Mouse (Mus musculus) macrophage (primary cell): ENCODE data around the gene Zfp687. TPM values are rescaled to one million over a fixed set of nuclear protein-coding genes. Genes with fewer than 3 reads are reported as not detected.
A peak's percentile ranks its signal among the peaks of the same experiment; 100 is the strongest.
"Not testable (repeated sequence)": the region's sequence is repeated elsewhere in the genome, so short reads cannot be mapped to it uniquely, and the experiment has no call there.

Source experiments
- H3K27ac ChIP-seq: fragments of 350-480 bp; formaldehyde crosslinking; 2 replicates; pipeline ENCODE4 v1.9.0; 2021
- H3K36me3 ChIP-seq: fragments of 350-480 bp; formaldehyde crosslinking; 2 replicates; pipeline ENCODE4 v1.9.0; 2021; ENCODE audit errors: inconsistent target
- H3K4me3 ChIP-seq: fragments of 350-480 bp; formaldehyde crosslinking; 2 replicates; pipeline ENCODE4 v1.9.0; 2021; ENCODE audit errors: inconsistent target
- H3K79me2 ChIP-seq: fragments of 350-480 bp; formaldehyde crosslinking; 2 replicates; pipeline ENCODE4 v1.9.0; 2021; ENCODE audit errors: inconsistent target
- WGBS: methylation state at CpG from one replicate; pipeline ENCODE4 v1.1.7; 2026; ENCODE audit warnings: inconsistent platforms; ENCODE audit not compliant: missing documents; 5-methylcytosine and 5-hydroxymethylcytosine counted together
- polyA plus RNA-seq: library from polyadenylated mRNA; stranded (reverse); fragments of 250-400 nt; gene quantifications from 3 replicates; pipeline ENCODE4 v1.2.4, GENCODE M21; 2018; ENCODE audit warnings: inconsistent platforms

Gene Zfp687
- polyA plus RNA-seq, 1 experiment from 2014 or later = 8.9 TPM

- H3K36me3 ChIP-seq = peaks cover 31% of the 10 kb centered on the region
- H3K27ac ChIP-seq, H3K4me3 ChIP-seq, H3K79me2 ChIP-seq: not testable (repeated sequence)
- 100% methylated on average over 2 of the region's 3 CpGs for WGBS
These were observed 14.1 kb upstream of the Zfp687 start for GRCm38 (mm10) chr3:95029291-95029827.

DNA sequence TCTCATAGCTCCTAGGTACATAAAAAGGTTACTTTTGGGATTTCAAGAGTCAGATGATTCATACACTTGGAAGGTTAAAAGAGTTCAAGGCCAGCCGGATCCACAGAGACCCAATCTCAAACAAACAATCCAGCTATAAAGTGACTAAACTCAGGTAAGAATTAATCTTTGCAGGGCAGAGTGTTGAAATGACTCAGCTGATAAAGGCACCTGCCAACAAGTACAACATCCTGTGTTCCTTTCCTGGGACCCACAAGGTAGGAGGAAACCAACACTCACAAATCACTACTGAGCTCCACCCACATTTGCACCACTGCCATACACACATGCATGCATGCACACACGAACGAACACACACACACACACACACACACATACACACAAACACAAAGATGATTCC lies 13.4 kb upstream of the Zfp687 start:
- WGBS = 60% methylated on average over 3 of the region's 3 CpGs
- H3K36me3 ChIP-seq = peaks cover 23% of the 10 kb centered on the region
- no peaks in the 10 kb centered on the region for H3K79me2 ChIP-seq
- no peak overlapping the region for H3K27ac ChIP-seq
- no peak overlapping the region for H3K4me3 ChIP-seq

GRCm38 (mm10) chr3:95027701-95028100 lies 12.5 kb upstream of the Zfp687 start:
- Histone ChIP-seq H3K27ac (0 out of 2 replicates have a peak overlapping the region, but pooled peaks have one; percentile 10), H3K79me2 (no peaks in the 10 kb centered on the region), H3K4me3 (no peak overlapping the region), H3K36me3 (peaks cover 14% of the 10 kb centered on the region)
- 17% methylated on average over 5 of the region's 5 CpGs for WGBS

GRCm38 (mm10) chr3:95027057-95027645 lies 11.9 kb upstream of the Zfp687 start:
- Histone ChIP-seq H3K36me3 (peaks cover 9% of the 10 kb centered on the region; the same call in 1 of the 2 replicates), H3K79me2 (no peaks in the 10 kb centered on the region), H3K4me3 (no peak overlapping the region), H3K27ac (0 out of 2 replicates have a peak overlapping the region, but pooled peaks have one; percentile 10)
- WGBS = 53% methylated on average over 5 of the region's 5 CpGs

GRCm38 (mm10) chr3:95025202-95025601 lies 10.0 kb upstream of the Zfp687 start:
- Histone ChIP-seq H3K27ac (no peak overlapping the region), H3K79me2 (no peaks in the 10 kb centered on the region), H3K4me3 (no peak overlapping the region), H3K36me3 (peaks cover 2% of the 10 kb centered on the region; the same call in 1 of the 2 replicates)
- WGBS = 83% methylated on average over 5 of the region's 5 CpGs

GRCm38 (mm10) chr3:95024551-95024950 lies 9.3 kb upstream of the Zfp687 start:
- Histone ChIP-seq H3K4me3 (no peak overlapping the region), H3K36me3 (no peaks in the 10 kb centered on the region), H3K27ac (no peak overlapping the region), H3K79me2 (no peaks in the 10 kb centered on the region)
- 84% methylated on average over 11 of the region's 11 CpGs for WGBS

- WGBS = 100% methylated on average over 1 of the region's 5 CpGs
- not testable (repeated sequence) for H3K4me3 ChIP-seq, H3K27ac ChIP-seq
These were observed 5.7 kb upstream of the Zfp687 start for GRCm38 (mm10) chr3:95020956-95021355.

GRCm38 (mm10) chr3:95018741-95019140 lies 3.5 kb upstream of the Zfp687 start:
- Histone ChIP-seq H3K27ac (no peak overlapping the region), H3K4me3 (no peak overlapping the region), H3K36me3 (no peaks in the 10 kb centered on the region), H3K79me2 (peaks cover 8% of the 10 kb centered on the region; the same call in 1 of the 2 replicates)
- WGBS = 95% methylated on average over 2 of the region's 2 CpGs

More at GRCm38 (mm10) chr3:95020956-95021355, 5.7 kb upstream of the Zfp687 start:
- H3K36me3 ChIP-seq, H3K79me2 ChIP-seq: not testable (repeated sequence)

DNA sequence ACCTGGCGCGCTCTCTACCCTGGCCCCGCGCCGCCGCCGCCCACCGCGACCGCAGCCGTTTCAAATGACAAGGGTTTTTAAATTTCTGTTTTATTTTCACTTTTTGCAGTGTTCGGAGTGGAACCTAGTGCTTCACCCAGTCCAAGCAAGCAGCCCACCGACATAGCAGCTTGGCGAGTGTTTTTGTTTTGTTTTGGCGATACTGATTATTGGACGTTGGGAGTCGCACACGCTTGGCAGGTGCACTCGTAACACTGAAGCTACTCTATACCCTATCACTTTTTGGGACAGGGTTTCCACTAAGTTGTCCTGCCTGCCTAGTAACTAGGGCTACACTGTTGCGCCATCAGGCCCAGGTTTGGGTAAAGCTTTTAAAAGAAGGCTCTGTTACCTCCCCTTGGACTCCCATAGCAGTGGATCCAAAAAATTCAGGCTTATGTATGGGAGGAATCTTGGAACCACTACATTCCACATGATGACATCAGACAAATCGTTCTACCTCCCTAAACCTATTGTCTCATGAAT lies 1.3 kb upstream of the Zfp687 start:
- WGBS = 5% methylated on average over 21 of the region's 21 CpGs
- Histone ChIP-seq H3K27ac (no peak overlapping the region), H3K4me3 (peak overlapping the region; percentile 75)

GRCm38 (mm10) chr3:95015891-95016531 lies 763 bp upstream of the Zfp687 start:
- H3K4me3 ChIP-seq = peak overlapping the region; percentile 75
- H3K79me2 ChIP-seq = peaks cover 19% of the 10 kb centered on the region; the same call in 1 of the 2 replicates
- WGBS = under 1% methylated on average over 40 of the region's 40 CpGs
- H3K36me3 ChIP-seq = peaks cover 11% of the 10 kb centered on the region
- H3K27ac ChIP-seq = peak overlapping the region; percentile 85

More for the DNA sequence above, 1.3 kb upstream of the Zfp687 start:
- Histone ChIP-seq H3K36me3 (peaks cover 6% of the 10 kb centered on the region; the same call in 1 of the 2 replicates), H3K79me2 (peaks cover 19% of the 10 kb centered on the region; the same call in 1 of the 2 replicates)

DNA sequence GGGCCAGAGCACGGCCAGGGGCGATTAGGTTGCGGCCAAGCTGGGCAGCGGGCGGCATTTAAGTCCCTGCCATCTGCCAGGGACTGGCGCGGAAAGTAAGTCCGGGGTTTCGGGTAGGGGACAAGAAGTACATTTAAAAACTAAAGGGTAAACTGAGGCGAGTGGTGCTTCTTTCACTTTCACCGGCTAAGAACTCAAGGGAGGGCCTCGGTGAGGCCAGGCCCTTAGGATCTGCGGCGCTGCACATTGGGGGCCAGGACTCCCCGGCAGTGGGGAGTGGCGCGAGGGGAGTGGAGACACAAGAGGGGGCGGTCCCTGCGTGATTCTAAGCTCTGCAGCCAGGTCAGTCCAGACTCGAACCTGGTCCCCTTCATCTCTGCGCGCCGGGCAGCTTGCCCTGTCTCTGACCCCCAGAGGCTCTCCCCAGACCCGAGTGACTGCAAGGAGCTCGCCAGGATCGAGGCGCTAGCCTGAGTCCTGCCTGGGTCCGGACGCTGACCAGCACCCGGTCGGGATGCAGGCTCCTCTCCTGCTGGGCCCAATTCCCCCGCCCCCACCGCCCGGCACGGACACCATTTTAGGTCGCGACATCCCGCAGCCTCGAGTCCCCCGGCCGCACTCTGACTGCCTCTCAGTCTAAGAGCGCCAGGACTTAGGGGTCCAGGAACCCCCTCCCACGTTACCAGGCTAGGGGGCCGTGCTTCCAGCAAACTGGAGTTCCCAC lies 658 bp downstream of the Zfp687 start:
- 5% methylated on average over 43 of the region's 44 CpGs for WGBS
- Histone ChIP-seq H3K27ac (0 out of 2 replicates have a peak overlapping the region, but pooled peaks have one; percentile 8), H3K79me2 (peaks cover 19% of the 10 kb centered on the region; the same call in 1 of the 2 replicates), H3K36me3 (peaks cover 23% of the 10 kb centered on the region), H3K4me3 (peak overlapping the region; percentile 75)

DNA sequence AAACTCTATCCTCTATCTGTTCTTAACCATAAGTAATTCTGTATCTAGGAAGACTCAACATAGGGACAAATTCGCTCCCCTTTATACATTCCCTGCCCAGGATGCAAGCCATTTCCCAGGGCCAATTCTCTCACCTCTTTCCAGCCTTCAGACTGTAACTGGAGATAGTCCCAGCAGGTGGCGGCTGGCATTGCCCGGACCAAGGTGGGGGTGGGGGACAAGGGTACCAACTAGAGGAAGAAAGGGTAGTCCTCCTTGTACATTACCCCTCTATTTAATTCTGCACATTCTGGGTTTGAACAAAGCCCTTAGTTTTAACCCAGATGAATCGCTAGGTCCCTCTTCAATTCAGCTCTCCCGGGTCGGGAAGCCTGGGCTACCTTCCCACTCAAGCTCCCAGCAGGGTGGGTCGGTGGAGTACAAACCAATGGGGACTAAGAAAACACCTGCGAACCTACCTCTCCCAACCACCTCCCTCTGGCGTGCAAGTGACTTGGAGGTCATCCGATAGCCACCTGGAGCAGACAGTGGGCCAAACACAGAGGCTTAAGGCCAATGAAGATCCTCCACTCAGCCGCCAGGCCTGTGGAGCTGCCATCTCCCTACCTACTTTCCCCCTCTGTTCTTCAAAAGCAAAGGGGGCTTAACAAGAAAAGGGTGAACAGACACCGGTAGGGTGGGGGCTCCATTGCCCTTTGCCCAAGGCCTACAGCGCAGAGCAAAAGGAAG lies 1.4 kb downstream of the Zfp687 start:
- Histone ChIP-seq H3K79me2 (peaks cover 19% of the 10 kb centered on the region; the same call in 1 of the 2 replicates), H3K27ac (no peak overlapping the region), H3K36me3 (peaks cover 30% of the 10 kb centered on the region), H3K4me3 (peak overlapping the region; percentile 75)
- 48% methylated on average over 13 of the region's 13 CpGs for WGBS

- H3K4me3 ChIP-seq = no peak overlapping the region
- WGBS = 100% methylated on average over 3 of the region's 3 CpGs
- no peak overlapping the region for H3K27ac ChIP-seq
- peaks cover 19% of the 10 kb centered on the region; the same call in 1 of the 2 replicates for H3K79me2 ChIP-seq
- H3K36me3 ChIP-seq = peaks cover 39% of the 10 kb centered on the region
These were observed 2.3 kb downstream of the Zfp687 start for GRCm38 (mm10) chr3:95012982-95013381.

GRCm38 (mm10) chr3:95010396-95010795 lies 4.9 kb downstream of the Zfp687 start:
- WGBS = 93% methylated on average over 7 of the region's 7 CpGs
- Histone ChIP-seq H3K79me2 (peaks cover 19% of the 10 kb centered on the region; the same call in 1 of the 2 replicates), H3K27ac (no peak overlapping the region), H3K36me3 (peaks cover 59% of the 10 kb centered on the region), H3K4me3 (no peak overlapping the region)
